Mouse (Mus musculus) heart, adult 2 months (tissue): ENCODE measurements around the gene Scel. TPM values are rescaled to one million over a fixed set of nuclear protein-coding genes. Genes with fewer than 3 reads are reported as not detected.
"Not testable (repeated sequence)": the region's sequence is repeated elsewhere in the genome, so short reads cannot be mapped to it uniquely, and the experiment has no call there.

Source experiments
- DNase-seq, 2 experiments: peaks; one replicate each; pipeline ENCODE4 v3.0.0; 2021
- H3K27ac ChIP-seq: fragments of 200-600 bp; 2 replicates; pipeline ENCODE4 v1.8.1; 2022
- H3K27me3 ChIP-seq: fragments of 200-500 bp; 2 replicates; pipeline ENCODE4 v1.6.1; 2012; ENCODE audit warnings: mild to moderate bottlenecking, low read length, inconsistent platforms, mixed read lengths; ENCODE audit not compliant: control insufficient read depth, insufficient read depth
- H3K36me3 ChIP-seq: fragments of 200-500 bp; 2 replicates; pipeline ENCODE4 v1.6.1; 2012; ENCODE audit warnings: low read length, inconsistent platforms; ENCODE audit not compliant: control insufficient read depth, insufficient read depth
- H3K4me1 ChIP-seq: fragments of 200-500 bp; 2 replicates; pipeline ENCODE4 v1.6.1; 2011; ENCODE audit warnings: low read length; ENCODE audit not compliant: control insufficient read depth, insufficient read depth
- H3K4me3 ChIP-seq: fragments of 200-600 bp; 2 replicates; pipeline ENCODE4 v1.8.1; 2022
- H3K79me2 ChIP-seq: fragments of 200-500 bp; replicated peaks from 2 replicates; pipeline ENCODE4 v1.6.1; 2012; ENCODE audit warnings: mild to moderate bottlenecking, inconsistent platforms, low read length, moderate library complexity, mixed read lengths; ENCODE audit not compliant: control insufficient read depth, insufficient read depth
- H3K9ac ChIP-seq: fragments of 200-500 bp; 2 replicates; pipeline ENCODE4 v1.6.1; 2012; ENCODE audit warnings: low read depth, mild to moderate bottlenecking, control low read depth, inconsistent platforms, low read length, mixed read lengths
- CTCF ChIP-seq: fragments of 200-600 bp; IDR thresholded peaks from 2 replicates; pipeline ENCODE4 v1.8.1; 2022; ENCODE audit warnings: antibody characterized with exemption, mild to moderate bottlenecking, moderate library complexity
- EP300 ChIP-seq: fragments of 200-500 bp; IDR thresholded peaks from 2 replicates; pipeline ENCODE4 v1.6.1; 2011; ENCODE audit warnings: low read depth, low read length, control low read depth; ENCODE audit not compliant: insufficient read depth
- POLR2A ChIP-seq: fragments of 200-500 bp; IDR thresholded peaks from 2 replicates; pipeline ENCODE4 v1.6.1; 2011; ENCODE audit warnings: mild to moderate bottlenecking, low read depth, low read length, control low read depth; ENCODE audit not compliant: insufficient read depth
- WGBS: fragments of 180-500 bp; shearing (Covaris S2); methylation state at CpG from one replicate; pipeline ENCODE4 v1.1.7; 2018; 5-methylcytosine and 5-hydroxymethylcytosine counted together
- intact Hi-C: fragments of 180-260 bp; cut with DNase I; formaldehyde crosslinking; loops from one replicate; pipeline ENCODE4 v1.15.1; 2025
- polyA plus RNA-seq: library from polyadenylated mRNA; depleted of rRNA; stranded (reverse); fragments of >200 nt; gene quantifications from 2 replicates; pipeline ENCODE4 v1.2.3, GENCODE M21; 2012
- total RNA-seq, 2 experiments: library from RNA; stranded (reverse); gene quantifications; 2 replicates each; pipeline ENCODE4 v1.2.3; 2021

Scel gene
- total and polyA plus RNA-seq, 3 experiments = 0.11 to 0.42 (median 0.21) TPM

GRCm38 (mm10) chr14:103472554-103472905, 40.6 kb upstream of the Scel start:
- 61% methylated on average over 2 of the region's 2 CpGs for WGBS

GRCm38 (mm10) chr14:103475312-103475711, 37.8 kb upstream of the Scel start:
- H3K9ac ChIP-seq = no peak overlapping the region
- H3K4me3 ChIP-seq = no peak overlapping the region
- H3K27me3 ChIP-seq = no peaks in the 10 kb centered on the region
- H3K79me2 ChIP-seq = no peaks in the 10 kb centered on the region
- no peak for DNase-seq
- intact Hi-C loops = loop anchor here (10.0 kb wide), 1 partner anchor 261 kb away; no protein-coding TSS in a partner anchor
- H3K4me1 ChIP-seq = no peaks in the 10 kb centered on the region; the same call in 1 of the 2 replicates
- no peak overlapping the region for H3K27ac ChIP-seq
- WGBS = 74% methylated on average over 7 of the region's 7 CpGs
- TF ChIP-seq CTCF (no peak), POLR2A (no peak), EP300 (no peak)
- H3K36me3 ChIP-seq = no peaks in the 10 kb centered on the region; the same call in 1 of the 2 replicates

More at GRCm38 (mm10) chr14:103472554-103472905, 40.6 kb upstream of the Scel start:
- intact Hi-C loops = loop anchor here (5.0 to 10.0 kb wide), 3 partner anchors 125 to 405 kb away; partner anchors contain the start of gene Mycbp2
- DNase-seq = no peak
- Histone ChIP-seq H3K27me3 (no peaks in the 10 kb centered on the region), H3K27ac (no peak overlapping the region), H3K36me3 (no peaks in the 10 kb centered on the region; the same call in 1 of the 2 replicates), H3K4me1 (peaks cover 2% of the 10 kb centered on the region), H3K9ac (no peak overlapping the region), H3K79me2 (no peaks in the 10 kb centered on the region), H3K4me3 (no peak overlapping the region)
- TF ChIP-seq CTCF (no peak), EP300 (no peak), POLR2A (no peak)

- H3K4me1 ChIP-seq, H3K27me3 ChIP-seq, H3K27ac ChIP-seq, DNase-seq, H3K36me3 ChIP-seq, H3K4me3 ChIP-seq, H3K79me2 ChIP-seq, H3K9ac ChIP-seq: not testable (repeated sequence)
- 58% methylated on average over 3 of the region's 3 CpGs for WGBS
- intact Hi-C loops = loop anchor here (10.0 kb wide), 1 partner anchor 261 kb away; no protein-coding TSS in a partner anchor
Observed at GRCm38 (mm10) chr14:103476232-103476631, 36.9 kb upstream of the Scel start.

GRCm38 (mm10) chr14:103477281-103477680, 35.9 kb upstream of the Scel start:
- no peak overlapping the region for H3K9ac ChIP-seq
- no peak overlapping the region for H3K27ac ChIP-seq
- H3K36me3 ChIP-seq = no peaks in the 10 kb centered on the region
- no peaks in the 10 kb centered on the region for H3K4me1 ChIP-seq
- no peak for DNase-seq
- no peak overlapping the region for H3K4me3 ChIP-seq
- 66% methylated on average over 3 of the region's 3 CpGs for WGBS
- intact Hi-C loops = loop anchor here (10.0 kb wide), 1 partner anchor 262 kb away; no protein-coding TSS in a partner anchor
- no peaks in the 10 kb centered on the region for H3K79me2 ChIP-seq
- TF ChIP-seq POLR2A = no peak
- no peak for TF ChIP-seq CTCF
- no peak for TF ChIP-seq EP300
- H3K27me3 ChIP-seq = no peaks in the 10 kb centered on the region

GRCm38 (mm10) chr14:103477959-103478358, 35.2 kb upstream of the Scel start:
- H3K36me3 ChIP-seq = no peaks in the 10 kb centered on the region
- 67% methylated on average over 2 of the region's 2 CpGs for WGBS
- intact Hi-C loops = loop anchor here (10.0 kb wide), 1 partner anchor 263 kb away; no protein-coding TSS in a partner anchor
- TF ChIP-seq POLR2A (no peak), CTCF (no peak), EP300 (no peak)
- no peaks in the 10 kb centered on the region for H3K4me1 ChIP-seq
- no peak overlapping the region for H3K9ac ChIP-seq
- no peaks in the 10 kb centered on the region for H3K79me2 ChIP-seq
- no peak overlapping the region for H3K4me3 ChIP-seq
- no peak for DNase-seq
- H3K27ac ChIP-seq = no peak overlapping the region
- H3K27me3 ChIP-seq = no peaks in the 10 kb centered on the region

GRCm38 (mm10) chr14:103479446-103479845, 33.7 kb upstream of the Scel start:
- Histone ChIP-seq H3K36me3 (no peaks in the 10 kb centered on the region), H3K79me2 (no peaks in the 10 kb centered on the region), H3K27ac (no peak overlapping the region), H3K4me1 (no peaks in the 10 kb centered on the region), H3K4me3 (no peak overlapping the region), H3K27me3 (no peaks in the 10 kb centered on the region), H3K9ac (no peak overlapping the region)
- no peak for DNase-seq
- WGBS = 52% methylated on average over 7 of the region's 7 CpGs
- intact Hi-C loops = loop anchor here (10.0 kb wide), 1 partner anchor 265 kb away; no protein-coding TSS in a partner anchor
- TF ChIP-seq CTCF (peak; percentile 41), EP300 (no peak)
